Mouse (Mus musculus) cerebellum, adult 18-20 months (tissue): ENCODE measurements at regions not wholly inside any gene's neighbourhood (a gene's known extent, or its start where the extent isn't known, plus 50 kb on each side); places are given as distances from the start of the nearest gene placed in this dataset.

Experiments
- DNase-seq, 2 experiments: peaks; one replicate each; pipeline ENCODE4 v3.0.0; 2021

- DNase-seq = no peak
Measured at GRCm38 (mm10) chr2:45850018-45850605, 732.9 kb upstream of the Zeb2 start.

DNA sequence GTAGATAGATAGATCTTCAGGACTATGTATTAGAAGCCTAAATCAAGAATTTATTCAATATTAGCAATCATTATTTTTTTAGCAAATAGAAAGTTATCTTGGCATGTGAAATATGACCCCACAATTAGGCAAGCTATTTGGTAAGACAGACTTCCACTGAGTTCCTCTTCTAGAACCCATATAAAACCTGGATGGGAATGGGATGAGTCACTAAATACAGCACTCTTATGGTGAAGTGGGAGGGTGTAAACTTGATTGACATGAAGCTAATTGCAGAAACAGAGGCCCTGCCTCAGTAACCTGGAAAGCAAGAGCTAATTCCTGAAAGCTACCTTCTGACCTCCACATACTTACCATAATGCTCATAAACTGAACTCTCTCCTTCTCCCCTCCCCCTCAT lies 723.2 kb upstream of the Zeb2 start:
- no peak for DNase-seq

DNA sequence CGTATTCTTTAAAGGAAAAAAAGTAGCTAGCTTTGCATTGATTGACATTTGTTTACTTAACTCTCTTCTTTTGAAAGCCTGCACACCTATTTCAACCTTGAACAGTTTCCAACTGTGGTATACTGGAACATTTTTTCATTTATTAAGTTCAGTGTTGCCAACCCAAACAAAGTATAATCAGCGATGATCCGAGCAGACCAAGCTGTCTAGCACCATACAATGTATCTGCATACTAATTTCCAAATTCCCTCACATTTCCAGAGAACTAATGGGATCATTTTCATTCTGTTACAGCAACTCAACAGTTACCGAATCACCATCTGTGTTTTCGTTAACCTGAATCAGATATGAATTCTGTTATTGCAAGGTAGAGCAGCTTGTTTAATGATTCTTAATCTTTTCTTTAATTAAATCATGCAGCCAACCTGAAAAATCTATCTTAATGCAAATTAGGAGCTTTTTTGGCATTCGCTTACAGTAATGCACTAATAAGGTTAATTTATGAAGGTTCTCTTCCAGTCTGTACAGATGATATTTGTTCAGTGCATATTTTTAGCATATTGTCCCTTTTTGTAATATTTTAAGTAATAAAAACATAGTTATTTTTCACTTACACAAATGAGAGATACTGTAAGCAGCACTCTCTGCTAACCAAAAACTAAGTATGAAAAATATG lies 719.5 kb upstream of the Zeb2 start:
- DNase-seq = no peak

- DNase-seq = no peak
Measured at GRCm38 (mm10) chr2:45817945-45818719, 700.9 kb upstream of the Zeb2 start.

DNA sequence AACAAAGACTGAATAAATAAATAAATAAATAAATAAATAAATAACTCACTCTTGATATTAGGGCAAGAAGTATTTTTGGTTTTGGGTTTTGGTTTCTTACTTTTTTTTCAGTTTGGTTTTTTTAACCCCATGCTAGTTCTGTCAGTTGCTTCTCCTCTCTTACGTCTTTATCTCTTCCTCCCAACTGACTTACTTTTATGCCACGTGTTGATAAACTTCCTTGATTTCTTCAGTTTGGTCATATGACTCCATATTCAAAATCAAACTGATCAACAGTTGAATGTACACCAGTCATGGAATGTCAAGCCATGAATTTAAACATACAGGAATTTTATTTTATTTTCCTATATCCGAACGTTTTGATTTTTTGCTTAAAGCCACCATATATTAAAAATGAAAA lies 697.5 kb upstream of the Zeb2 start:
- no peak for DNase-seq

DNA sequence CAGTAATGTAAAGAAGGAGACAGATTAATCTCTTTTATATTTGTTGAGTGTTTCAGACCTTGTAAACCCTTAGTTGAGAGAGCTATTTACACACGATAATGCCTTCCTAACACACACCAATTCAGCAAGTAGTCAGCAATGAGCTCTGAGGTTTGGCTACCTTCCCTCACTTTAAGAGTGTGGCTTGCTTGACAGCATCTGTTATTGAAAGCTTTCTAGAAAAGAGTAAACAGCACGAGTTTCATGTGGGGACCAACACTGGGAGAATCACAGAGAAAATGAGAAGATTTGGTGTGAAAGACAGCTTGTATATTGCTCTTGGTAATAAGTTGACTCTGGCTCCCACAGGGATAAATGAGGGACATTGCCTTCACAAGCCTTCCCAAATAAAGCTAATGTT lies 688.1 kb upstream of the Zeb2 start:
- DNase-seq = no peak

- DNase-seq = no peak
Measured at GRCm38 (mm10) chr2:45800131-45800530, 682.9 kb upstream of the Zeb2 start.

GRCm38 (mm10) chr2:45793561-45793960 lies 676.4 kb upstream of the Zeb2 start:
- no peak for DNase-seq

GRCm38 (mm10) chr2:45789739-45790138 lies 672.5 kb upstream of the Zeb2 start:
- DNase-seq = no peak

DNA sequence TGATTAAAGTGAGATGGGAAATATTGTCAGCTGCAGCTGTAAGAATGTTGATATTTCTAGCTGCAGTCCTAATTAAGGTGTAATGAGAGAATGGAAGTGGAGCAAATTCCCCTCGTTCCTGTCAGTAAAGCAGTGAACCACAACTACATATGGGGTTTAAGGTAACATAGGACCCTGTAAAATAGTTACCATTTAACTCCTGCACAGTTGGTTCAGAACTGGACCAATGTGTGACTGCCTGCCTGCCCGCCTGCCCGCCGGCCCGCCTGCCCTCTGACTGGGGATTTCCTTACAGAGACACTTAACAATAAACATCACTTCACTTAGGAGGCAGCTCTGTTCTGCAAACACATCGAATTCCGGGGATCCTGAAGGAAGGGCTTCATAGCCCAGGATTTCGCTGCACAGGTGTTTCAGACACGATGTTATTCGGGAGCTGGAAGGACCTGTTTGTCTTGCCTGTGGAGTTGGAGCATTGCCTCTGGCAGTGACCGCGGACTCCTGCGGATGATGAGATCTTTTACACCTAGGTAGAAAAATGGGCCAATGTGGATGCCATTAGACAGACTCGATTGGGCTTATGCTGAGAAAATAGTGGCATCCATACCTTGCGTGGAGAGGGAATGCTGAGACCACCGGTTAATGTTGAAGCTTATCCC lies 670.7 kb upstream of the Zeb2 start:
- DNase-seq = no peak

DNA sequence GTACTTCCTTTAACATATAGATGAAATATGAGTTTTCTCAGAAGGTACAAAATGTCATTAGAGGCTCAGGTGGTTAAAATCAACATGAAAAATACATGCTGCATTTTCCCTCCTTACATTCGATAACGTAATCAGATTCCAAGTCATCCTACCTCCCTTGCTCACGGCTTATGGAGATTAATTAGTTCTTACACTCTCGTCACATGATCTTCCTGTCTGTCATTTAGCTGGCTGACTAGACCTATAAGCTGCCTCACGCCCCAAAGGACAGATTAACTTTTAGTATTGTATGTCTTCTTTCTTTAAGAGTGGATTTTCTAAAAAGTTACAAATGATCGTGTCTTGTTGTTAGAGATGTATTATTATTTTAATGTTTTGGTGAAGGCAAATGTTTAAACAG lies 669.6 kb upstream of the Zeb2 start:
- no peak for DNase-seq

- DNase-seq = no peak
Measured at GRCm38 (mm10) chr2:45785684-45786083, 668.5 kb upstream of the Zeb2 start.

GRCm38 (mm10) chr2:45783634-45784412 lies 666.6 kb upstream of the Zeb2 start:
- DNase-seq = no peak

- no peak for DNase-seq
Measured at GRCm38 (mm10) chr2:45777466-45777865, 660.3 kb upstream of the Zeb2 start.

DNA sequence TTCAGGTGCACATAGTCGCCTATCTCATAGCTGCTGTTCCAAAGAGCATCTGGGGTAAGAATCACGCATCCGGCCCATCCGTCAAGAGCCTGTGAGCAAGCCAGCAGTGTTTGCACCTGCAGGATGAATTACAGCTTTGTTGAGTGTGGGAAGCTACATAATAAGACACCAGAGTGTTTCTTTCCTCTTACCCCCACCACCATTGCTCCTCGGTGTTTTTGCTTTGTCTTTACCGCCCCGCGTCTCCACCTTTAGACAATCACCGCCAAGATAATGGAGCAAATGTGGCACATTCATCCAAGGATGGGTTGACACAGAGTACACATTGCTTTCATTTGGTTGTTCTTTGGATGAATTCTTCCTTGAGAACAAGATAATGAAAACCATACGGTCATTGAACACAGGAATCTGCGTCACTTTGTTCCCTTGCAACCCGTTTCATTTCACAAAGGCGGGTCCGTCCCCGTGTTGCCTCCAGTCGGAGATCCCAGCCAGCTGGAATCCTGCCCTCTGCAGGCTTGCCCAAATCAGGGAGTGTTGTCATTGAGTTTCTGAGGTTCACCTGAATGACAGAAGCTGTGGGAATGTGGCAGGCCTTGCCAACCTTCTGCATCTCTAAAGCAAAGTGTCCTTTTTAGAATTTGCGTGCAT lies 659.4 kb upstream of the Zeb2 start:
- no peak for DNase-seq

DNA sequence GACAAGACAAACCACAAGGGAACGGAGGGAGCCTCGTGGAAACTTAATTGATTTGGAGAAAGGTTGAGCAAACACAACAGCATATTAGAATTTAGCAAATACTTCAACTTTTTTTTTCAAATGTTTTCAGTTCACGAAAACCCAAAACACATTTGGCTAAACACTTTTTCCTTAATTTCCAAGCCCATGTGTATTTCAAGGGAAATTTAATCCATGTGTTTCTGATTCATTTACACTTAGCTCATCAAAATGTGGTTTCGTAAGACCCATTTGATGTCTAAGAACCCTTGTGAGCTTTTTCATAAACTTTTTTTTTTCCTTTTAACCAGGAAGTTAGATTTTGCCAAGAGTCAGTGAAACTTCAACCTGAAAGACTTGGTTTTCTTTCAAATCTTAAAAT lies 658.5 kb upstream of the Zeb2 start:
- DNase-seq = no peak

- DNase-seq = no peak
Measured at GRCm38 (mm10) chr2:45774416-45774815, 657.2 kb upstream of the Zeb2 start.

GRCm38 (mm10) chr2:45757176-45757575 lies 640.0 kb upstream of the Zeb2 start:
- DNase-seq = no peak

DNA sequence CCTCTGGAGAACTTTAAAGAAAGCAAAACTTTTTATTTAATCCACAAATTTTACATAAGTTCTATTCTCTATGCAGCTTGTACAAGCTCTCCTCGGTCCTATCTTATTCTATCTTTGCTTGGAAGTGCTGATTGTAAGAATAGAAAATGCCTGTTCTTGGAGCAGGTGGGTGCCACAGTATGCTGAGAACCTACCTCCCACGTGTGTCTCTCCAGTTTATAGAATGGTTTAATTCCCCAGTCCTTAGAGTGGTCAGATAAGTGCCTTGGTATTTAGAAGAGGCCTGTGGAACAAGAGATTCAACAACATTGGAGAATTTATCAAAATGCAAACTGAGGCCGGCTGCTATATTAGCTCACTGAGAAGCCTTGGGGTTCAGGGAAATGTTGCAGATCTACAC lies 639.2 kb upstream of the Zeb2 start:
- no peak for DNase-seq

DNA sequence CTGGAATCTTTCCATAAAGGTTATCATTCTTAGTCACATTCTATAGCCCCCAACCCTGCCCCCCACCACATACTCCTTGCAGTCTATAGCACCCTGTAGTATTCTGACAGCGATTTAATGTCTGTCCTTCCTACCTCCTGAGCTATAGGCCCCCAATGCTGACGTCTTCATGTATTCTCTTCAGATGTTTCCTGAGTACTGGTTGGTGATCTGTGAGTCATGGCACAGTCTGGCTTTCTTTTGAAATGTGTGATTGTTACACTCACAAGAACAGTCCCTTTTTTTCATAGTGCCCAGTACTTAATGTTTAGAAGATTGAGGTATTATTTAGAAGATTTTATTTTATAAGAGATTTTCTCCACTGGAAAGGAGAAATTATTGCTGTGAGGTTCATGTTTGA lies 634.6 kb upstream of the Zeb2 start:
- DNase-seq = no peak

DNA sequence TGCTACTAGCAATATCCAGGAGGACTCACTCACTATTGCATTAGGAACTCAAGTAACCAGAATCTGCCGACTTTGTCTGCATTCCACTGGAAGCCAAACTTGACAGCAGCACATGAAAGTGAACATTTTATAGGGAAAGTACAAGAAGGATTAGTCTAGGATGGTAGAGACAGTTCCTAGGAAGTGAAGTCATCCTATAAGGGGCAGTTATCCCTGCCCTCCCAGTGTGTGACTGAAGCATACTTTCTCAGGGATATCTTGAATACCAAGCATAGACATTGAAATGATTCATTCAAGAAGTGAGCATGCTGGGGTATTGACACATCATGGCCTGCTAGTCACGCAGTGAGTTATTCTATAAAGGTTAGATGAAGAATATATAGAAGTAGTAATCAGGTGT lies 632.2 kb upstream of the Zeb2 start:
- no peak for DNase-seq
